18 mouse cellular contexts compared by ENCODE assay signal in the genomic region with DNA sequence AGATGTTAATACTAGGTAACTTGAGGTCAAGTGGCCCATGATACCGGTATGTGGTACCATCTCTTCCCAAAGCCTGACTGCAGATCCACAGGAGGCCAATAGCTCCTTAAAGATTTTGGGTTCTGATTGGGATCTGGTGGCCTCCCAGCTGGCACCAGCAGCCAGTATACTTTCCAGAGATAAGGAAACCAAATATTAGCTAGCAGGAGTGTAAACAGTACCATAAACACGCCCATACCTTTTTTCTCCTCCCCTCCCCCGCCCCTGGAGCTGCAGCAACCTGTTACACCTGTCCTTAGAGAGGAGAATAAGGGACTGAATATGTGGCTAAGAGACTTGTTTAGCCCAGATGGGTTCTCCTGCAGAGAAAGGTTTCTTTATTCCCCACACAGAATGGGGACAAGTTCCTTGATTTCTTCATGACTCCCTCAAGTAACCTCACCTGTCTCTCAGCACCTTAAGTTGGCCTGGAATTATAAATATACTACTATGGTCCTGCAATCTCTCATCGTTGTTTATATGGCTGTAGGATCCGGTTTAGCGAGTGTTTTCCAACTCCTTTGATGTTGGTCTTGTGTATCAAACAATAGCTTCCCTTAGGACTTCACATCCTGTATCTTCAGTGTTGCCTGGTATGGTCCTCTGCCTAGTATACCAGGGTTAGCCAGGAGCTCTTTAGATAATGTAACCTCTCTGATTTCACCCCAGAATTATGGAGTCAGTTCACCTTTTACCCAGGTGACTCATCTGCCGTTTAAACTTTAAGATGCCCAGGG. TPM values are rescaled to one million over a fixed set of nuclear protein-coding genes. Genes with fewer than 3 reads are reported as not detected.
DNase-seq lines count a peak whose midpoint lies in the region; ATAC-seq and TF ChIP-seq lines count a peak whose summit lies in the region.
"Had no signal": no experiment of that assay in that cellular context is flagged by ENCODE, and none has a peak within 500 bp of the region (broad histone marks: within the 10 kb centered on the region; RNA-seq: fewer than 3 reads in every experiment).

No protein-coding gene starts in this region.

- H3K27ac ChIP-seq in liver, embryonic 14.5 days = no peak overlapping the region
- 0 out of 2 replicates have a peak overlapping the region, but pooled peaks have one; percentile 30 for H3K27ac ChIP-seq in stomach, postnatal 0 days (replicated peaks)
- H3K27ac ChIP-seq: embryonic facial prominence, embryonic 12.5 days had no signal

- peaks cover 5 to 6% of the 10 kb centered on the region in 2 experiments; a peak in 3 of 4 replicates for H3K4me1 ChIP-seq in liver, embryonic 14.5 days (replicated peaks; ENCODE audit: control insufficient read depth in 2 of 2, insufficient read depth in 2 of 2, low read length in 1 of 2)
- H3K4me1 ChIP-seq in stomach, postnatal 0 days (replicated peaks; ENCODE audit: control insufficient read depth, insufficient read depth) = no peaks in the 10 kb centered on the region
- H3K4me1 ChIP-seq: embryonic facial prominence, embryonic 12.5 days had no signal

- peak; percentile 45; the same call in 1 of the 2 replicates for ATAC-seq in liver, embryonic 14.5 days (ENCODE audit: insufficient read depth)
- ATAC-seq in stomach, postnatal 0 days (ENCODE audit: low FRiP score, low TSS enrichment) = peak; percentile 97
- ATAC-seq: midbrain, embryonic 16.5 days; Patski had no signal

- H3K4me3 ChIP-seq in liver, embryonic 14.5 days (ENCODE audit: insufficient read depth in 1 of 2, low read depth in 2 of 2, low read length in 2 of 2) = no peak overlapping the region
- no peak overlapping the region for H3K4me3 ChIP-seq in stomach, postnatal 0 days (ENCODE audit: low read depth, low read length)
- H3K4me3 ChIP-seq: embryonic facial prominence, embryonic 12.5 days had no signal

- peak; percentile 14 to 16 for DNase-seq in urinary bladder, adult 18-20 months (ENCODE audit: low spot score in 2 of 2)
- DNase-seq in urinary bladder, postnatal 4 days (ENCODE audit: low spot score in 2 of 2) = no peak
- DNase-seq in liver, embryonic 14.5 days (ENCODE audit: low read depth in 3 of 3, low spot score in 3 of 3) = no peak
- peak; percentile 20 for DNase-seq in lung, postnatal 10 days
- DNase-seq in stomach, postnatal 0 days (ENCODE audit: low spot score) = peak; percentile 89
- DNase-seq in ovary, postnatal 14 days (ENCODE audit: low spot score) = no peak
- DNase-seq in cerebellum, adult 9-10 months = no peak
- no peak for DNase-seq in spleen, postnatal 36 days (ENCODE audit: low spot score in 2 of 2)
- DNase-seq: B cell, adult 2 months; gastrocnemius, postnatal 14 days; heart, postnatal 36 days; kidney, postnatal 10 days; right cerebral cortex, postnatal 25 days had no signal

- H3K27me3 ChIP-seq in liver, embryonic 14.5 days (ENCODE audit: control insufficient read depth, insufficient read depth, low read length) = no peaks in the 10 kb centered on the region
- no peaks in the 10 kb centered on the region for H3K27me3 ChIP-seq in stomach, postnatal 0 days (ENCODE audit: control insufficient read depth, insufficient read depth, low read length)
- H3K27me3 ChIP-seq: embryonic facial prominence, embryonic 12.5 days had no signal

- H3K4me2 ChIP-seq in liver, embryonic 14.5 days (ENCODE audit: low read depth) = no peak overlapping the region
- H3K4me2 ChIP-seq in stomach, postnatal 0 days (replicated peaks; ENCODE audit: low read depth) = no peak overlapping the region
- H3K4me2 ChIP-seq: embryonic facial prominence, embryonic 12.5 days; heart, embryonic 11.5 days had no signal

- WGBS in liver, embryonic 14.5 days (ENCODE audit: insufficient replicate concordance) = 41% methylated on average over 7 of the region's 7 CpGs
- WGBS in stomach, postnatal 0 days = 29% methylated on average over 7 of the region's 7 CpGs

- H3K9ac ChIP-seq in liver, embryonic 14.5 days (replicated peaks) = no peak overlapping the region
- no peak overlapping the region for H3K9ac ChIP-seq in stomach, postnatal 0 days (ENCODE audit: low read length)
- H3K9ac ChIP-seq: embryonic facial prominence, embryonic 12.5 days had no signal

- no peaks in the 10 kb centered on the region for H3K9me3 ChIP-seq in liver, embryonic 14.5 days (ENCODE audit: control insufficient read depth, low read length)
- H3K9me3 ChIP-seq in stomach, postnatal 0 days (ENCODE audit: control insufficient read depth, low read length) = no peaks in the 10 kb centered on the region
- H3K9me3 ChIP-seq: embryonic facial prominence, embryonic 12.5 days had no signal

- no peak for TF ChIP-seq EP300 in liver, embryonic 14.5 days (IDR thresholded peaks at IDR 0.05; ENCODE audit: low read depth)
- TF ChIP-seq EP300 in stomach, postnatal 0 days (optimal IDR thresholded peaks at IDR 0.05) = no peak

- TF ChIP-seq CTCF in liver, embryonic 14.5 days (IDR thresholded peaks at IDR 0.05; ENCODE audit: low read depth) = no peak
- no peak for TF ChIP-seq CTCF in stomach, postnatal 0 days (IDR thresholded peaks at IDR 0.05; ENCODE audit: low read depth)

- H3K36me3 ChIP-seq in liver, embryonic 14.5 days (replicated peaks; ENCODE audit: control insufficient read depth, insufficient read depth, low read depth) = no peaks in the 10 kb centered on the region
- H3K36me3 ChIP-seq in stomach, postnatal 0 days (ENCODE audit: control insufficient read depth, insufficient read depth, low read length) = no peaks in the 10 kb centered on the region
- H3K36me3 ChIP-seq: embryonic facial prominence, embryonic 12.5 days had no signal

RNA-seq across cellular contexts. Expression of a gene that starts 24.2 kb away (rescaled TPM):
- 0.34 and 0.49 TPM in 2 replicates for polyA plus RNA-seq in liver, embryonic 14.5 days (2012; rRNA removed)
- polyA plus RNA-seq in liver, embryonic 14.5 days (2014; fragmentation: Nextera tagmentation; extraction: Ambion mirVana) = 0.47 and 0.49 TPM in 2 replicates
- 0.34 and 0.47 TPM in 2 replicates for polyA plus RNA-seq in stomach, postnatal 0 days (2015; fragmentation: Nextera tagmentation; extraction: Ambion mirVana)
- polyA plus RNA-seq: Patski had no signal

RNA-seq across cellular contexts. Expression of a gene that starts 24.2 kb away (rescaled TPM):
- polyA plus RNA-seq in liver, embryonic 14.5 days (2012; rRNA removed) = 0.08 and 0.11 TPM in 2 replicates
- polyA plus RNA-seq in liver, embryonic 14.5 days (2014; fragmentation: Nextera tagmentation; extraction: Ambion mirVana) = 0.09 and 0.34 TPM in 2 replicates
- polyA plus RNA-seq in stomach, postnatal 0 days (2015; fragmentation: Nextera tagmentation; extraction: Ambion mirVana) = 0.17 and 0.36 TPM in 2 replicates
- polyA plus RNA-seq: embryonic facial prominence, embryonic 12.5 days; midbrain, embryonic 16.5 days; neural tube, embryonic 11.5 days; Patski had no signal

RNA-seq across cellular contexts. Expression of a gene that starts 45.3 kb away (rescaled TPM):
- polyA plus RNA-seq in liver, embryonic 14.5 days (2012; rRNA removed) = 20.5 and 37.4 TPM in 2 replicates
- 81.3 and 86.2 TPM in 2 replicates for polyA plus RNA-seq in liver, embryonic 14.5 days (2014; fragmentation: Nextera tagmentation; extraction: Ambion mirVana)
- polyA plus RNA-seq in stomach, postnatal 0 days (2015; fragmentation: Nextera tagmentation; extraction: Ambion mirVana) = 119 and 120 TPM in 2 replicates

Comparison
In these comparisons a context has a peak if more than half of its experiments do, and no peak if none do; other contexts are left out.
1. DNase-seq: peak in urinary bladder, adult 18-20 months (2 of 2), lung, postnatal 10 days (single experiment) and stomach, postnatal 0 days (single experiment); none in urinary bladder, postnatal 4 days (0 of 2), liver, embryonic 14.5 days (0 of 3), ovary, postnatal 14 days (single experiment), cerebellum, adult 9-10 months (single experiment) and spleen, postnatal 36 days (0 of 2).